Mouse (Mus musculus) pancreas, adult 10 weeks (tissue): ENCODE results near the gene Snap47. TPM values are rescaled to one million over a fixed set of nuclear protein-coding genes. Genes with fewer than 3 reads are reported as not detected.

Source experiments
- polyA plus RNA-seq: library from polyadenylated mRNA; stranded (reverse); fragments of 350-450 nt; fragmentation: Illumina TruSeq; extraction: RNeasy Lipid Tissue Mini Kit (QIAGEN cat#74804); gene quantifications from one replicate; pipeline ENCODE4 v1.2.3, GENCODE M21; 2015; ENCODE audit warnings: low read depth, low replicate concordance; ENCODE audit not compliant: insufficient read depth

Gene Snap47
- 9.4 TPM for polyA plus RNA-seq

GRCm38 (mm10) chr11:59451086-59451485 lies at the start of gene Snap47:
TSS of gene Snap47 (minus strand) at chr11:59451186.

GRCm38 (mm10) chr11:59472326-59472677 lies 21.3 kb upstream of the Snap47 start, which contains the start of gene Zfp867:
TSS of gene Zfp867 (minus strand) at chr11:59472474.

GRCm38 (mm10) chr11:59449741-59450229 lies 1.2 kb downstream of the Snap47 start, which contains the start of gene Jmjd4:
TSS of gene Jmjd4 (plus strand) at chr11:59450045.

GRCm38 (mm10) chr11:59375475-59375874 lies 75.5 kb downstream of the Snap47 start, which contains the start of gene Prss38:
TSS of gene Prss38 (minus strand) at chr11:59375657.

Other genes with a start within 250 kb of the Snap47 start
- gene Mrpl55, start 248.7 kb downstream of the Snap47 start, polyA plus RNA-seq = 12.7 TPM
- 4.9 TPM for gene 2310033P09Rik, start 242.9 kb downstream of the Snap47 start, polyA plus RNA-seq
- 83.4 TPM for gene Arf1, start 222.9 kb downstream of the Snap47 start, polyA plus RNA-seq
- gene Wnt3a, start 160.4 kb downstream of the Snap47 start, polyA plus RNA-seq = not detected
- 1.6 TPM for gene Wnt9a, start 144.3 kb downstream of the Snap47 start, polyA plus RNA-seq
- gene Prss38, start 75.5 kb downstream of the Snap47 start, polyA plus RNA-seq = not detected
- 2.0 TPM for gene Jmjd4, start 1.1 kb downstream of the Snap47 start, polyA plus RNA-seq
- 1.4 TPM for gene Zfp867, start 21.3 kb upstream of the Snap47 start, polyA plus RNA-seq
- 2.8 TPM for gene Zkscan17, start 75.6 kb upstream of the Snap47 start, polyA plus RNA-seq
- gene Nlrp3, start 90.4 kb upstream of the Snap47 start, polyA plus RNA-seq = not detected
- gene Olfr222, start 125.0 kb upstream of the Snap47 start, polyA plus RNA-seq = not detected
- not detected for gene Olfr223, start 142.1 kb upstream of the Snap47 start, polyA plus RNA-seq
- 66.3 TPM for gene Mprip, start 210.1 kb upstream of the Snap47 start, polyA plus RNA-seq